Mouse (Mus musculus) layer of hippocampus, adult 9-11 months (tissue): ENCODE data around the gene Gm3029.
"Not testable (repeated sequence)": the region's sequence is repeated elsewhere in the genome, so short reads cannot be mapped to it uniquely, and the experiment has no call there.

Experiments used
- DNase-seq: peaks from one replicate; pipeline ENCODE4 v3.0.0; 2022

Gm3029 gene

DNA sequence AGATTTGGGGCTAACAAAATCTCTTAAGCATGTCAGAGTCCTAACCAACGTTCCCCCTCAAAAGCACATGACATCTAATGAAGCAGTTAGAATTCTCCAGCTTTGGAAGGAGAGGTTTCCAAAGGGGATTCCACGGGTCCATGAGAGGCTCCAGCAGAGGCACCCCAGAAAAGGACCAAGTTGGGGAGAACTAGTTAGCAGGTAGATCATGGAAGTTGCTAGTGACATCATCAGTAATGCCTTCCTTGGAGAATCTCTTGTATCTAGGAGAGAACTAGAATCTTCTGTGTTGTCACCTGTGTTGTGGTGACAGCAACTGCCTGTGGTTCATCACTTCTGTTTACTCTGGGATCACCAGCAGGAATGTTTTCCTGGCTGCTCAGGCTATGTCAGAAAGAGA lies at the start of gene Gm3029:
Gene Gm3029 (plus strand): TSS at position 301 of the 400 bp plus-strand sequence.
- DNase-seq = not testable (repeated sequence)

DNA sequence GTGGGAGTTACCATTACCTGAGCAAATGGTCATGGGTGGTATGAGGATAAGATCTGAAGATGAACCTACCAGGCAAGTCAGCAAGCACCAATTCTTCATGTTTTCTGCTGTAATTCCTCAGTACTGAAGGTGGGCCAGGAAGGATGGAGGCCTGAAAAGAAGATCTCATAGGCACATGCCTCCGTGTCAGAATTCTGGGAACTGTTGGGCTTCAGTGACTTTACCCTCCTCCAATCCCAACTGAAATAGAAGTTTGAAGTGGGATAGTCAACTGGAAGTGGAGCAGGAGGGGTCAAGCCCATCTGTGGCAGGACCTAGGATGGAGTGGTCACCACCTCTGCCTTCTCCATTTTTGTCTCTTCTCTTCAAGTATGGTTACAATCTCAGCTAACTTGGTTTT lies 47.7 kb upstream of the Gm3029 start, which contains the start of gene Gm2916:
Gene Gm2916 (plus strand): TSS at position 301 of the 400 bp plus-strand sequence.
- DNase-seq = not testable (repeated sequence)

DNA sequence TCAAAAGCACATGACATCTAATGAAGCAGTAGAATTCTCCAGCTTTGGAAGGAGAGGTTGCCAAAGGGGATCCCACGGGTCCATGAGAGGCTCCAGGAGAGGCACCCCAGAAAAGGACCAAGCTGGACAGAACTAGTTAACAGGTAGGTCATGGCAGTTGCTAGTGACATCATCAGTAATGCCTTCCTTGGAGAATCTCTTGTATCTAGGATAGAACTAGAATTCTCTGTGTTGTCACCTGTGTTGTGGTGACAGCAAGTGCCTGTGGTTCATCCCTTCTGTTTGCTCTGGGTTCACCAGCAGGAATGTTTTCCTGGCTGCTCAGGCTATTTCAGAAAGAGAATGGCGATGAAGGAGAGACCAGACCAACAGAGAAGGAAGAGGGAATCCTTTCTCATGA lies 31.7 kb downstream of the Gm3029 start, which contains the start of gene Gm3095:
Gene Gm3095 (plus strand): TSS at position 301 of the 400 bp plus-strand sequence.
- DNase-seq = not testable (repeated sequence)
